Mouse (Mus musculus) monocyte, adult 59 days (primary cell): ENCODE data around the gene Unc45b. TPM values are rescaled to one million over a fixed set of nuclear protein-coding genes. Genes with fewer than 3 reads are reported as not detected.

ENCODE experiments used
- total RNA-seq, 2 experiments: library from RNA; stranded (reverse); gene quantifications; one replicate each; pipeline ENCODE4 v1.2.4; 2023

The Unc45b gene
- not detected for total RNA-seq

DNA sequence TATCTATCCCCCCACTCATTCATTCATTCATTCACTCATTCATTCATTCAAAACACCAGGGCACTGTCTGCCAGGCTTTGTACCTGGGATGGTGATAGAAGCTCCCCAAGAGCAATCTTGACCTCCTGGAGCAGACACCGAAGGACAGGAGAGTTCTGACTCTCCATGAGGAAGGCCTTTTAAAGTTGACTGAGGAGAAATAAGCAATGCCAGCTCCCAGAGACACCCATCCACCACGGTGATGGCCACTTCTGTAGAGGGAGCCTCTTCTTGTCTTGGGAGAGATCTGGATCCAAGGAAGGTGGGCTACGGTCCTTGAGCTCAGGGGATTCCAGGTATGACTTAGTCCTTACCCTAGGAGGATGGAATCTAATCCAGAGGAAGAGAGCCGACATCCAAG is at the start of gene Unc45b:
Unc45b (plus strand) TSS at position 301 of the 400 bp plus-strand sequence.

DNA sequence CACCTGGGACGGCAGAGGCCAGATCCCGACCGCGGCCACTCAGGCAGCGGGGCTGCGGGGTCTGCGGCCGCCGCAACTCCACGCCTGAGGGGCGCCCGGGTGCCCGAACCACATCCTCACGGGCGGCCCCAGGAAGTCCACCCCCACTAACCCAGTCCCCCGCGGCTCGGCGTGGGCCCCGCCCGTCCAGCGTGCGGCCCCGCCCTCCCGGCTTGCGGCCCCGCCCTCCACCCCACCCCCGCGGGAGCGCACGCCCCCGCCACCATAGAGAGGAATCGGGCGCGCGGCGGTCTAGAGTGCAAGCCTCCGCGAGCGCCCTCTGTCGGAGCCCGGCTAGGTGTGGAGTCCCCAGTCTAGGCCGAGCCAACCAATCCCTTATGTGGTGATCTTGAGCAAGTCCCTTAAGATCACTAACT is 39.3 kb upstream of the Unc45b start, which contains the start of gene Rffl:
Rffl (minus strand) TSS at position 180 of the 416 bp plus-strand sequence.

DNA sequence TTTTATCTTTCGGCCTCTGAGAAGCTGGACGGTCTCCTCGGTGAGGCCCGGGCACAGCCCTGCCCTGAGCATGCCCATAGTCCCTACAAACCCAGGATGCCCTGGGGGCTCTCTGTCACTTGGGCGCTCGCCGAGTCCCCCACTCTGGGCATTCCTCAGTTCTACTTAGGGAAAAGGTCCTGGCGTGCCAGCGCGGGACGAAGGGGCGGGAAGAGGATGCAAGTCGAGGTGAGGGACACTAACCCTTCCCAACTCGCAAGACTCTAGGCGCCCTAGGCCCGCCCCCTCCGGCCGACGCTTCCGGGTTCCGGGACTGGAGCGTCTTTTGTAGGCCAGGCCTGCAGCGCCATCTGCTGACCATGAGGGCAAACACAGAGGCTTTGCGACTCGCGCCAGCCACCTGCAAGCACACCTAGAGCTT is 20.0 kb upstream of the Unc45b start, which contains the start of gene Rad51d:
Rad51d (minus strand) TSS at position 273 of the 421 bp plus-strand sequence.

GRCm38 (mm10) chr11:82891936-82892335 is 18.4 kb upstream of the Unc45b start, which contains the start of gene Fndc8:
Gene Fndc8 (plus strand): TSS chr11:82892124.

GRCm38 (mm10) chr11:82907651-82908607 is 2.4 kb upstream of the Unc45b start, which contains the start of gene Nle1:
Gene Nle1 (minus strand): TSS chr11:82908411.

GRCm38 (mm10) chr11:82950736-82951481 is 40.6 kb downstream of the Unc45b start, which contains the start of gene Slfn5:
Gene Slfn5 (plus strand): TSS chr11:82951349.

DNA sequence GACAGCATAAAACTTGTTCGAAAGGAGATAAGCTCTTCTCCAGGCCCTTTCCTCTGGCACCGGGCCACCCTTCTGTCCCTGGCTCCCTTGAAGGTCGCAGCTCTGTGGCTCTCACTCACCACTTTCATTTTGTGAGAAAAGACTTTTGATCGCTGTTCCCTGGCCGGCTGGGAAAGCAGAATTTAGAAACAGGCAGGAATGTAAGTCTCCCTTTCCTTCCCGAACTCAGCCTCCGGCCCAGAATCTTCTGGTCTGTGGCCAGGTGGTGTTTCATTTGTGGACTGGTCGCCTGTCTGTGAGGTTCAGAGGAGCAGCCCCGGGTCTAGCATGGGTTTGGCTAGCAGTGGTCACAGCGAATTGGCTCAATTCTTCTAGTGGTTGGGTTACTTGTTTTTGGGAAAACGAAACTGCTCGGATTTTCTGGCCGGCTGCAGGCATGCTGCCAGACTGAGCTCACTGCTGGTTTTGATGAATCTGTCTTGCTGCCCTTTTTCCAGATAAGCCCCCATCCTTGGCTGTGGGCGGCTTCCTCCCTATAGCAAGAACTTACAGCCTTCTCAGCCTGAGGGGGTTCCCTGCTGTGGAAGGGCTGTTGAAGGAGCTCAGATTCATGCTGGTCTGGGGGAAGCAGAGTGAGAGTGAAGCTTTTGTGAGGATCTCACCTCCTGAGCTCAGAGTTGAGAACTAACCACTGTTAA is 81.3 kb downstream of the Unc45b start, which contains the start of gene Slfn9:
Slfn9 (minus strand) TSS at position 362 of the 698 bp plus-strand sequence.

Other genes starting within 250 kb of the Unc45b start
- not detected for gene Cct6b, start 146.2 kb upstream of the Unc45b start, total RNA-seq
- gene Zfp830, start 146.2 kb upstream of the Unc45b start, total RNA-seq: 10 to 100 TPM; 24.6 to 25.1 TPM
- gene Lig3, start 129.4 kb upstream of the Unc45b start, total RNA-seq: 10 to 100 TPM; 21.9 to 23.8 TPM
- gene Rffl, start 39.3 kb upstream of the Unc45b start, total RNA-seq: 10 to 100 TPM; 23.6 to 28.6 TPM
- gene Rad51d, start 19.9 kb upstream of the Unc45b start, total RNA-seq: 10 to 100 TPM; 10.4 to 12.5 TPM
- not detected for gene Fndc8, start 18.4 kb upstream of the Unc45b start, total RNA-seq
- gene Nle1, start 2.1 kb upstream of the Unc45b start, total RNA-seq: 10 to 100 TPM; 18.0 to 21.9 TPM
- 100 to 1,000 TPM; 129 to 144 TPM for gene Slfn5, start 40.8 kb downstream of the Unc45b start, total RNA-seq
- 10 to 100 TPM; 19.5 to 25.4 TPM for gene Slfn9, start 81.3 kb downstream of the Unc45b start, total RNA-seq
- 10 to 100 TPM; 36.2 to 41.8 TPM for gene Slfn8, start 110.3 kb downstream of the Unc45b start, total RNA-seq
- gene Slfn2, start 154.6 kb downstream of the Unc45b start, total RNA-seq: 100 to 1,000 TPM; 246 to 268 TPM
- 10 to 100 TPM; 36.6 to 49.4 TPM for gene Slfn1, start 206.3 kb downstream of the Unc45b start, total RNA-seq